Mouse (Mus musculus) heart, postnatal 0 days (tissue): ENCODE measurements around the gene Fau.

Source experiments
- CTCF ChIP-seq: IDR thresholded peaks from 2 replicates; pipeline ENCODE4 v1.5.1; 2016; ENCODE audit warnings: antibody characterized with exemption, control low read depth, low read depth
- EP300 ChIP-seq: IDR thresholded peaks from 2 replicates; pipeline ENCODE4 v1.6.1; 2016; ENCODE audit warnings: antibody characterized with exemption, low read depth

- no peak for TF ChIP-seq CTCF
- no peak for TF ChIP-seq EP300
Measured at GRCm38 (mm10) chr19:6104476-6104875, 46.8 kb downstream of the Fau start.
